Mouse (Mus musculus): Measurements from ENCODE around the gene Acaca.

- TF ChIP-seq CTCF (IDR thresholded peaks at IDR 0.05; ENCODE audit: extremely low read depth, insufficient read depth, low read length) (no peak), POLR2A (IDR thresholded peaks at IDR 0.05; ENCODE audit: extremely low read depth, insufficient read depth, low read length) (no peak)
Observed at GRCm38 (mm10) chr11:84210876-84211275, 81.4 kb downstream of the Acaca start.

All from cortical plate, adult 2 months (tissue).